Mouse (Mus musculus): ENCODE measurements around the gene Nek4. TPM values are rescaled to one million over a fixed set of nuclear protein-coding genes. Genes with fewer than 3 reads are reported as not detected.

The Nek4 gene
- polyA plus RNA-seq, 1 experiment, result 0.07 TPM

GRCm38 (mm10) chr14:31000356-31000755 lies 49.2 kb downstream of the Nek4 start:
- TF ChIP-seq GATA1 (IDR thresholded peaks at IDR 0.05; ENCODE audit: low read length), result no peak
- TF ChIP-seq TAL1 (IDR thresholded peaks at IDR 0.05; ENCODE audit: low read length), result no peak
- Histone ChIP-seq H3K27me3 (ENCODE audit: control insufficient read depth) (no peaks in the 10 kb centered on the region), H3K9me3 (ENCODE audit: control insufficient read depth, low read length) (no peaks in the 10 kb centered on the region), H3K36me3 (ENCODE audit: control insufficient read depth) (peaks cover 21% of the 10 kb centered on the region), H3K4me3 (replicated peaks) (peak overlapping the region; percentile 99), H3K4me1 (ENCODE audit: control insufficient read depth) (peaks cover 34% of the 10 kb centered on the region)

- TF ChIP-seq TAL1 (IDR thresholded peaks at IDR 0.05; ENCODE audit: low read length), result no peak
- TF ChIP-seq GATA1 (IDR thresholded peaks at IDR 0.05; ENCODE audit: low read length), result no peak
- H3K9me3 ChIP-seq (ENCODE audit: control insufficient read depth, low read length), result no peaks in the 10 kb centered on the region
- H3K4me3 ChIP-seq (replicated peaks), result peak overlapping the region; percentile 99
- H3K27me3 ChIP-seq (ENCODE audit: control insufficient read depth), result no peaks in the 10 kb centered on the region
- peaks cover 21% of the 10 kb centered on the region for H3K36me3 ChIP-seq (ENCODE audit: control insufficient read depth)
- H3K4me1 ChIP-seq (ENCODE audit: control insufficient read depth), result peaks cover 38% of the 10 kb centered on the region
These were observed 49.7 kb downstream of the Nek4 start for GRCm38 (mm10) chr14:31000816-31001306.

- Histone ChIP-seq H3K4me3 (replicated peaks) (peak within 1 kb of the TSS; percentile 99), H3K9me3 (ENCODE audit: control insufficient read depth, low read length) (no peaks in the 10 kb centered on the region), H3K36me3 (ENCODE audit: control insufficient read depth) (peaks cover 21% of the 10 kb centered on the region), H3K4me1 (ENCODE audit: control insufficient read depth) (peaks cover 42% of the 10 kb centered on the region), H3K27me3 (ENCODE audit: control insufficient read depth) (no peaks in the 10 kb centered on the region)
- TF ChIP-seq TAL1 (IDR thresholded peaks at IDR 0.05; ENCODE audit: low read length), result no peak
These were observed 50.4 kb downstream of the Nek4 start, which contains the start of the genes Glt8d1 and Spcs1 for GRCm38 (mm10) chr14:31001307-31002205. Glt8d1 (plus strand) TSS chr14:31001400. Spcs1 (minus strand) TSS chr14:31001672.

DNA sequence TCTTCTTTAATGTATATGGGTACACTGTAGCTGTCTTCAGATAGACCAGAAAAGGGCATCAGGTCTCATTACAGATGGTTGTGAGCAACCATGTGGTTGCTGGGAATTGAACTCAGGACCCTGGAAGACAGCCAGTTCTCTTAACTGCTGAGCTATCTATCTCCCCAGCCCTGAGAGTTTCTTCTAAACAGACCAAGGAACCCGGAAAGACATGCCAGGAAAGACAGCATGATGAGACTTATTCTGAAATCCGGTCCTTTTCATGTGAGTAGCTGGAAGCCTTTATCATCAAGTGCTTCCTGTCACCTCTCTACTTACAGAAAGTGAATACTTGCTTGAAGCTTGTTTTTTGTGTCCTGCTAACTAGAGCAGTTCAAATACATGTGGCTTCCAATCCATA lies 53.4 kb downstream of the Nek4 start:
- Histone ChIP-seq H3K4me3 (replicated peaks) (no peak overlapping the region), H3K4me1 (ENCODE audit: control insufficient read depth) (peaks cover 56% of the 10 kb centered on the region), H3K27me3 (ENCODE audit: control insufficient read depth) (no peaks in the 10 kb centered on the region), H3K36me3 (ENCODE audit: control insufficient read depth) (peaks cover 25% of the 10 kb centered on the region), H3K9me3 (ENCODE audit: control insufficient read depth, low read length) (no peaks in the 10 kb centered on the region)
- no peak for TF ChIP-seq GATA1 (IDR thresholded peaks at IDR 0.05; ENCODE audit: low read length)
- no peak for TF ChIP-seq TAL1 (IDR thresholded peaks at IDR 0.05; ENCODE audit: low read length)

DNA sequence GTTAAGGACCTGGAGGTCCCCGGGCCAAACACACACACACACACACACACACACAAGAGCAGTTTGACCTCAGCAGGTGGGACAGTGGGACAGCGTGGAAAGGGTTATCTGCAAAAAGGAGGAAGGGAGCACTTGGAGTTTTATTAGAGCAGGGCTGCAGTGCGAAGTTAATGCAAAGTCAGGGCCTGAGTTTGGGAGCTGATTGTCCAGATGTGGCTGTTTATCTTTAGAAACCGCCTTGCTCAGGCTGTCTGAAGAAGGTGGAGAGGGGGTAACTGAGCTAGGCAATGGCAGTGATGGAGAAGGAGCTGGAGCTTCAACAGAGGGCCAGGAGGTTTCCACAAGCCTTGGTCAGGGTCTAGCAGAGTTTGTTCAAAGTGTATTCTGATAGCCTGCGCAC lies 55.6 kb downstream of the Nek4 start:
- no peaks in the 10 kb centered on the region for H3K9me3 ChIP-seq (ENCODE audit: control insufficient read depth, low read length)
- peaks cover 43% of the 10 kb centered on the region for H3K36me3 ChIP-seq (ENCODE audit: control insufficient read depth)
- no peaks in the 10 kb centered on the region for H3K27me3 ChIP-seq (ENCODE audit: control insufficient read depth)
- no peak for TF ChIP-seq TAL1 (IDR thresholded peaks at IDR 0.05; ENCODE audit: low read length)
- no peak for TF ChIP-seq GATA1 (IDR thresholded peaks at IDR 0.05; ENCODE audit: low read length)
- peaks cover 47% of the 10 kb centered on the region for H3K4me1 ChIP-seq (ENCODE audit: control insufficient read depth)
- H3K4me3 ChIP-seq (replicated peaks), result no peak overlapping the region

DNA sequence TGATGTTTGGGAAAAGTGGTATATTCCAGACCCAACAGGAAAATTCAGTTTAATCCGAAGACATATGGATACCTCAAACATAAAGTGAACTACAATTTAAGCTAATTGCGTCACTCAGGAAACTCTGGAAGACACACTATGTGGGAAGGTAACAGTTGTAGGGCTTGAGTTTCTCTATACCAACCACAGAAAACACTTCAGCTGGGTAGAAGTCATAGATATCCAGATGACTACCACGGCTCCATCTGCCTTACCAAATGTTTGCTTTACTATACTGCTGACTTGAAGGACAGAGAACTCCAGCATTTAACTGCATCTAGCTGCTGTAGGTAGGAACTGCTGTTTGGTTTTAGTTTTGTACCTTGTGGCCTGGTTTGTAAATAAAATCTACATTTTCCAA lies 60.4 kb downstream of the Nek4 start:
- Histone ChIP-seq H3K36me3 (ENCODE audit: control insufficient read depth) (peaks cover 91% of the 10 kb centered on the region), H3K9me3 (ENCODE audit: control insufficient read depth, low read length) (no peaks in the 10 kb centered on the region), H3K4me1 (ENCODE audit: control insufficient read depth) (peaks cover 43% of the 10 kb centered on the region), H3K4me3 (replicated peaks) (no peak overlapping the region), H3K27me3 (ENCODE audit: control insufficient read depth) (no peaks in the 10 kb centered on the region)
- no peak for TF ChIP-seq TAL1 (IDR thresholded peaks at IDR 0.05; ENCODE audit: low read length)

DNA sequence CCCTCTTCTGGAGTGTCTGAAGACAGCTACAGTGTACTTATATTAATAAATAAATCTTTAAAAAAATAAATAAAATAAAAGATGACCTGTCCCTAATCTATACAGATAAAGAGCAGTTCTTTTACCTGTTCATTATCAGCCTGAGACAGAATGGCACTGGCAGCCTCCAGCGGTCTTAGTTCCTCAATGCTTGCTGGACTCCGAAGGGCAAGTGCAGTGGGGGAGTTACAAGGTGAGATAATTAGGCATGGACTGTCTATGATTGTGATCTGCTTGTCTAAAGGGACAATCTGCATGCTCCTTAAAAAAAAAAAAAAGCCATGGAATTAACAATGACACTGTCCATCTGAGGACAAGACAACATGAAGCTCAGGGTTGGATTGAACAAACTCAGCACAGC lies 62.8 kb downstream of the Nek4 start:
- Histone ChIP-seq H3K4me3 (replicated peaks) (no peak overlapping the region), H3K27me3 (ENCODE audit: control insufficient read depth) (no peaks in the 10 kb centered on the region), H3K36me3 (ENCODE audit: control insufficient read depth) (peaks cover 87% of the 10 kb centered on the region), H3K4me1 (ENCODE audit: control insufficient read depth) (peaks cover 45% of the 10 kb centered on the region), H3K9me3 (ENCODE audit: control insufficient read depth, low read length) (no peaks in the 10 kb centered on the region)
- TF ChIP-seq GATA1 (IDR thresholded peaks at IDR 0.05; ENCODE audit: low read length) (no peak), TAL1 (IDR thresholded peaks at IDR 0.05; ENCODE audit: low read length) (no peak)

DNA sequence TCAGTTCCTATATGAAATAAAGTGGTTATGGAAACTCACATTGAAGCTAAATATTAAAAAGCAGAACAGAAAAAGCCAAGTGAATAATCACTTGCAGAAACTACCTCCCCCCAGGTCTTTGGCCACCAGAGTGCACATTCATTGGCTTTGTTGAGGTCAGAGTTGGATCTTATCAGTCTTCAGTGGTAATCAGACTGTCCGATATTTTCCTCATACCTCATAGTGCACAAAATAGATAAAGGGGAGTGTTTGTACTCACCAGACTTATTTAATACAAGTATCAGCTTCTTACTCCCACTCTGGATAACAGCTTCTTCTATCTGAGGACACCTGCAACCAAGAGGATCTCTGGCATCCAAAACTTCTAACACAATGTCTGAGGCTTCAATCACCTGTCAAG lies 64.9 kb downstream of the Nek4 start:
- peaks cover 75% of the 10 kb centered on the region for H3K36me3 ChIP-seq (ENCODE audit: control insufficient read depth)
- TF ChIP-seq GATA1 (IDR thresholded peaks at IDR 0.05; ENCODE audit: low read length) (no peak), TAL1 (IDR thresholded peaks at IDR 0.05; ENCODE audit: low read length) (no peak)

DNA sequence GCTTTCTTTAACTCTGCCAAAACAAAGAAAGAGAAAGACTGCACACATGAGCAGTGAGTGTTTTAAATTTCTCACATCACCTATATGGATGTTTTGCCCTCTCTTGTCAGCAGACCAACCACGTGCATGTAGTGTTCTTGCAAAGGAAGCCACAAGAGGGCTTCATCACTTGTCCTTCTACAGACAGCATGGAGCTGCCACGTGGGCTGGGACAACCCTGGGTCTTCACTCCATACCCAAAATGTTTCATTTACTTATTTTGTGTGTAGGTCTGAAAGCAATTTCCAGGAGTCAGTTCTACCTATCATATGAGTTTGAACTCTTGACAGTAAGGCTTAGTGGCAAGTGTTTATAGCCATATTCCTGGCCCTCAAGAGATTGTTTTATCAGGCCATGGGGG lies 66.7 kb downstream of the Nek4 start:
- Histone ChIP-seq H3K4me1 (ENCODE audit: control insufficient read depth) (peaks cover 62% of the 10 kb centered on the region), H3K36me3 (ENCODE audit: control insufficient read depth) (peaks cover 73% of the 10 kb centered on the region)
- TF ChIP-seq TAL1 (IDR thresholded peaks at IDR 0.05; ENCODE audit: low read length) (no peak), GATA1 (IDR thresholded peaks at IDR 0.05; ENCODE audit: low read length) (no peak)

More for the DNA sequence above, 64.9 kb downstream of the Nek4 start:
- H3K4me1 ChIP-seq (ENCODE audit: control insufficient read depth), result peaks cover 49% of the 10 kb centered on the region
- no peaks in the 10 kb centered on the region for H3K27me3 ChIP-seq (ENCODE audit: control insufficient read depth)
- H3K4me3 ChIP-seq (replicated peaks), result no peak overlapping the region
- no peaks in the 10 kb centered on the region for H3K9me3 ChIP-seq (ENCODE audit: control insufficient read depth, low read length)

More for the DNA sequence above, 66.7 kb downstream of the Nek4 start:
- Histone ChIP-seq H3K9me3 (ENCODE audit: control insufficient read depth, low read length) (no peaks in the 10 kb centered on the region), H3K4me3 (replicated peaks) (peak overlapping the region; percentile 91), H3K27me3 (ENCODE audit: control insufficient read depth) (no peaks in the 10 kb centered on the region)
